Mouse (Mus musculus) stomach, embryonic 16.5 days (tissue): Measurements from ENCODE around the gene Sytl1. TPM values are rescaled to one million over a fixed set of nuclear protein-coding genes. Genes with fewer than 3 reads are reported as not detected.

Experiments used
- ATAC-seq: fragments of 200-750 bp; cut with Nextera tagmentation; 2 replicates; pipeline ENCODE4 v1.8.0; 2017; ENCODE audit warnings: moderate number of reproducible peaks, moderate TSS enrichment; ENCODE audit not compliant: insufficient read depth, low FRiP score
- H3K27ac ChIP-seq: fragments of 300-500 bp; sonication (generic); 2 replicates; pipeline ENCODE4 v1.5.1; 2014; ENCODE audit warnings: low read length
- H3K27me3 ChIP-seq: fragments of 300-500 bp; sonication (generic); 2 replicates; pipeline ENCODE4 v1.6.1; 2014; ENCODE audit warnings: low read length, control low read depth, mixed read lengths; ENCODE audit not compliant: control insufficient read depth, insufficient read depth
- H3K36me3 ChIP-seq: fragments of 300-500 bp; sonication (generic); 2 replicates; pipeline ENCODE4 v1.6.1; 2014; ENCODE audit warnings: low read length; ENCODE audit not compliant: control insufficient read depth, insufficient read depth
- H3K4me1 ChIP-seq: fragments of 300-500 bp; sonication (generic); 2 replicates; pipeline ENCODE4 v1.6.1; 2014; ENCODE audit warnings: low read length, control low read depth, mixed read lengths; ENCODE audit not compliant: control insufficient read depth, insufficient read depth
- H3K4me2 ChIP-seq: fragments of 300-500 bp; sonication (generic); 2 replicates; pipeline ENCODE4 v1.6.1; 2014; ENCODE audit warnings: low read depth, low read length, mixed read lengths
- H3K4me3 ChIP-seq: fragments of 300-500 bp; sonication (generic); replicated peaks from 2 replicates; pipeline ENCODE4 v1.5.1; 2014; ENCODE audit warnings: mild to moderate bottlenecking, low read length
- H3K9ac ChIP-seq: fragments of 300-500 bp; sonication (generic); 2 replicates; pipeline ENCODE4 v1.6.1; 2014; ENCODE audit warnings: low read length
- H3K9me3 ChIP-seq: fragments of 300-500 bp; sonication (generic); replicated peaks from 2 replicates; pipeline ENCODE4 v1.6.1; 2016; ENCODE audit warnings: low read length, control low read depth; ENCODE audit not compliant: control insufficient read depth
- WGBS: fragments of 180-500 bp; shearing (Covaris S2); extraction: QIAGEN DNeasy Blood & Tissue Kit; methylation state at CpG from one replicate; pipeline ENCODE4 v1.1.7; 2014; 5-methylcytosine and 5-hydroxymethylcytosine counted together
- polyA plus RNA-seq: library from polyadenylated mRNA; unstranded; fragments of >200 nt; fragmentation: Nextera tagmentation; extraction: Ambion mirVana; gene quantifications from 2 replicates; pipeline ENCODE4 v1.2.1, GENCODE M21; 2015

Sytl1 gene
- polyA plus RNA-seq, 1 experiment from 2014 or later, result 52.0 TPM

DNA sequence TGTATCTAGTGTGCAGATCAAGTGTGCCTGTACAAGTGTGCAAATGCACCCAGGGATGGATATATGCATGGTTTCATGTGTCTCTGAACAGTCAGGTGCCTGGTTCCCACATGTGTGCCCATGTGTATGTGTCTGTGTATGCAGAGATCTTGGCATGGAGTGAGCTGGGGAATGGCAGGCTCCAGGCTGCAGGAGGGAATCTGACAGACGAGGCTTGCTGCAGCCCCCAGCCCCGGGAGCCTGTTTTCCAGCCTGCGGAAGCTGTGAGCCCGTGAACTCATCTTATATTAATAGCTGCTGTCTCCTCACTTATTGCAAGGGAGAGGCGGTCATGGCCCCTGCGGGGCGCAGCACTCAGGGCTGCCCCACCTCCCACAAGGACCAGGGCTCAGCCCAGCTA lies 58.5 kb downstream of the Sytl1 start:
- no peak for ATAC-seq
- H3K27me3 ChIP-seq, result no peaks in the 10 kb centered on the region
- peak overlapping the region; percentile 4 for H3K9ac ChIP-seq
- 30% methylated on average over 7 of the region's 7 CpGs for whole genome bisulfite sequencing
- H3K4me1 ChIP-seq, result peaks cover 29% of the 10 kb centered on the region
- H3K36me3 ChIP-seq, result no peaks in the 10 kb centered on the region
- no peaks in the 10 kb centered on the region for H3K9me3 ChIP-seq
- H3K4me3 ChIP-seq, result no peak overlapping the region
- no peak overlapping the region for H3K4me2 ChIP-seq
- H3K27ac ChIP-seq, result peak overlapping the region; percentile 17; the same call in 1 of the 2 replicates

DNA sequence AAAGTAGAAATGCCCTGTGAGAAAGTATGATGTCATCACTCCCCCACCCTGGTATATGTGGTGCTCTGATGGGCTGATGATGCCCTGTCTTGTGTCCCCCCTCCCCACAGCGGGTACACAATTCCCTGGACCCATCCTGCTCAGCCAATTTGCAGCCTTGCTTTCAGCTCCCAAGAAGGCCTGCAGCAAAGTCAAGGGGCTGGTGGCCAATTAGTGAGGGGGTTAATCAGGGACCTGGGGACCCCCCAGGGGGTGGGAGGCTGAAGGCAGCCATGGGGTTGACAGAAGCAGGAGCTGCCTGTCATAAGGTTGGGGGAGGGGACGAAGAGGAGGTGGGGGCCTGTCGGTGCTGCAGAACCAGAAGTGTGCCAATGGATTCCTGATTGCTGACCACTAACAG lies 59.3 kb downstream of the Sytl1 start:
- WGBS, result 67% methylated on average over 3 of the region's 3 CpGs
- Histone ChIP-seq H3K9ac (no peak overlapping the region), H3K9me3 (no peaks in the 10 kb centered on the region), H3K36me3 (no peaks in the 10 kb centered on the region), H3K27me3 (no peaks in the 10 kb centered on the region), H3K4me3 (no peak overlapping the region), H3K4me1 (peaks cover 35% of the 10 kb centered on the region), H3K27ac (no peak overlapping the region), H3K4me2 (no peak overlapping the region)
- ATAC-seq, result no peak

Other genes with a start within 250 kb of the Sytl1 start
- gene Wasf2, start 132.6 kb downstream of the Sytl1 start, polyA plus RNA-seq, result 84.3 and 98.6 TPM in 2 replicates
- 9.2 and 9.5 TPM in 2 replicates for gene Cd164l2, start 51.0 kb downstream of the Sytl1 start, polyA plus RNA-seq
- gene Gpr3, start 50.6 kb downstream of the Sytl1 start, polyA plus RNA-seq, result 0.12 TPM in 1 of 2 replicates, not detected in the other
- gene Map3k6, start 22.3 kb downstream of the Sytl1 start, polyA plus RNA-seq, result 17.1 and 21.0 TPM in 2 replicates
- 71.3 and 74.3 TPM in 2 replicates for gene Tmem222, start 14.7 kb upstream of the Sytl1 start, polyA plus RNA-seq
- 12.9 and 14.8 TPM in 2 replicates for gene Wdtc1, start 90.4 kb upstream of the Sytl1 start, polyA plus RNA-seq
- gene Slc9a1, start 106.6 kb upstream of the Sytl1 start, polyA plus RNA-seq, result 10.1 and 10.7 TPM in 2 replicates
- gene Tent5b, start 217.0 kb upstream of the Sytl1 start, polyA plus RNA-seq, result 7.9 and 12.6 TPM in 2 replicates
- gene Trnp1, start 235.4 kb upstream of the Sytl1 start, polyA plus RNA-seq, result 0.50 and 0.75 TPM in 2 replicates